Mouse (Mus musculus) brain, embryonic 18.5 days (tissue): ENCODE results near the gene Intu.

ENCODE experiments used
- DNase-seq: peaks from one replicate; pipeline ENCODE4 v3.0.0-alpha.2; 2012; ENCODE audit warnings: low read depth, low spot score

Gene Intu

DNA sequence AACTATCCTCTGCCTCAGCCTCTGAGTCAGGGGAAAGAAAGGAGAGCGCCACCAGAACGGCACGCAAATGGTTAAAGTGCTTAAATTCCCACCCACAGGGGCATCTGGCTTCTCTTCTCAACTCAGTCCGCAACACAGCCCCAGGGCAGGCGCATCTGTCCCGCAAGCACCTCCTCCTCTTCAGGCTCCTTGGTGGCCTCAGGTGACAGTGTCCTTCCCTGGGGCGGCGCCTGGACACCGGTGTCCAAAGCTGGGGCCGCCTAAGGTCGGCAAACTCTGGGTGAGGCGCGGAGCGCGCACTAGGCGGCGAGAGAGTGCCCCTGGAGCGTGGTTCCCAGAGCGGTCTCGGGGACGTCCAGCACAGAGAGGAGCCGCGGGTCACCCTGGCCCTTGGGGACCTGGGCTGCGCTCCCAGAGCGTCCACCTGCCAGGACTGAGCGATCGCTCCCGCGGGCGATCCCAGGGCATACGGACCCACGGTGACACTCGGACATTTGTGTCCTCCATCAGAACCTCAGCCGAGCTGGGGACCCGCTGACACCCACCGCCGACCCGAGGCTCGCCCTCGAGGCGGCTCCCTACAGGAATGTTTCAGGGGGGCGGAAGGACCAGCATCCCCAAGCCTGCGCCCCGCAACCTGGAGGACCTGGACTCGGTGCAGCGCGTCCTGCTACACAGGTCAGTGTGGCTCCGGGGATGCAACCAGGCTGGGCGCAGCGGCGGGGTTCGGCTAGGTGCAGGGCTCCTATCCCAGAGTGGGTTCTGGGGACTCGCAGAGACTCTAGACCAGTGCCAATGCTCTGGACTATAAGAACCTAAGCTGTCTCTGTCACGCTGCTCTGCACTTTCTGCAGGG lies at the start of gene Intu:
Gene Intu (plus strand): TSS at position 1 of the 856 bp plus-strand sequence.
- DNase-seq = no peak

- no peak for DNase-seq
Observed at GRCm38 (mm10) chr3:40483221-40483654, 47.8 kb upstream of the Intu start.

GRCm38 (mm10) chr3:40487381-40487780 lies 43.7 kb upstream of the Intu start:
- no peak for DNase-seq

DNA sequence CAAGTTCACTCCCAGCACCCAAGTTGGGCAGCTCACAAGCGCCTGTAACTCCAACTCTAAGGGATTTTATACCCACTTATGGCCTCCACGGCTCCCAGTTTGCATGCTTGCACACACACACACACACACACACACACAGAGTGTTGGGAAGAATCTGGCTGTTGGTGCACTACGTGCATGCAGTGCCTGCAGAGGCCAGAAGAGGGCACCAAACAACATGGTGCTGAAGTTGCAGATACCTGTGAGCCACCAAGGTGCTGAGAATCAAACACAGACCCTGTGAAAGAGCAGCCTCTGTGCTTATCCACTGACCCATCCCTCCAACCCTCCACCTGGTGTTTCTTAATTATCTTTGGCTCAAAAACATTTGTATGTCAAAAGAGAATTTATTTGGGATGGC lies 39.3 kb upstream of the Intu start:
- DNase-seq = no peak

DNA sequence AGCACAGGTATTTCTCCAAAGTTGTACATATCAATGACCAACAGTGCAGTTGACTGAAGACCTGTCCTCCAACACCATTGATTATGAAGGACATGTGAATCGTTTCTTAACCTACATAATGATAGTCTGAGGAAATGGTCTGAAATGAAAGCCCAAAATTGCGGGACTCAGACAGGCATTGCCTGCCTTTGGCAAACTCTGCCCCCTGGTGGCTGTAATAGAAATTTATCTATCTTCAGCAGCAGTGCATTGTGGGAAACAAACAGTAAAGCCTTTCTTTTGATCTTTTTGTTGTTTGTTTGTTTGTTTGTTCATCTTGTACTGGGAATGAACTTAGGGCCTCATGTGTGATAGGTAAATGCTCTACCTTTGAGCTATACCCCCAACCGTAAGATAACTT lies 32.2 kb upstream of the Intu start:
- no peak for DNase-seq

DNA sequence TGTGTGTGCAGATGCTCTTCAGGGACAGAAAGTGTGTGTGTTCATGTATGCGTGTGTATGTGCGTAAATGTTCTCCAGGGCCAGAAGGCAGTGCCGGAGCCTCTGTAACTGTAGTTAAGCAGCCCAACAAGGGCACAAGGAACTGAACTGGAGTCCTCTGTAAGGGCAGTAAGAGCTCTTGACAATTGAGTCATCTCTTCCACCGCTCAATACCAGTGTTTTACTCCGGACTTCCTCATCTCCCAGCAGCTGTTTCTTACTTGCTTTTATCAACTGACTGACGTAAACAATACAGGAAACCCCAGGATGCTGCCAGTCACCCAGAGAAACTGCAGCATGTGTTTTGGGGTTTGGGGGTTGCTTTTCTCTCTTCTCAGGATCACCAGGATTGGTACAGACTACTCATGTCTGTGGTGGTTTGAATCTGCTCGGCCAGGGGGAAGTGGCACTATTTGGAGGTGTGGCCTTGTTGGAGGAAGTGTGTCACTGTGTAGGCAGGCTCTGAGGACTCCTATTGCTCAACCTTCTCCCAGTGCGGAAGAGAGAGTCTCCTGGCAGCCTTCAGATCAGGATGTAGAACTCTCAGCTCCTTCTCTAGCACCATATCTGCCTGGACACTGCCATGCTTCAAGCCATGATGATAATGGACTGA lies 30.8 kb upstream of the Intu start:
- DNase-seq = no peak

DNA sequence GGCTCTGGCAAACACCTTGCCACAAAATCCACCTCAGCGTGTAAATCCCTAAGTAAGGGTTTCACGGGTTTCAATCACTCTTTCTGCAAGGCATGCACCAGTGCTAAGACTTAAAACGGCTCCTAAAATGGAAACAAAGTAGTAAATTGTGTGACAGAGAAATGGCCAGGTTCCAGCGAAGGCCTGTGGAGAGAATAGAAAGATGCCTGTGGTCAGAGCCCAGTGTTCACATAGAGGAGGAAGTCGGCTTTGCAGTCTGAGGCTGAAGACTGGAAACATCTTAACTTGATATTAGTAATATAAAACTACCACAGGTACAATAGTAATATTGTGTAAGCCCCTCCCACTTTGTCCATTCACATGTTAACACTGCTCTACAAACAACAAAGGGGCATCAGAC lies 26.7 kb upstream of the Intu start:
- no peak for DNase-seq

DNA sequence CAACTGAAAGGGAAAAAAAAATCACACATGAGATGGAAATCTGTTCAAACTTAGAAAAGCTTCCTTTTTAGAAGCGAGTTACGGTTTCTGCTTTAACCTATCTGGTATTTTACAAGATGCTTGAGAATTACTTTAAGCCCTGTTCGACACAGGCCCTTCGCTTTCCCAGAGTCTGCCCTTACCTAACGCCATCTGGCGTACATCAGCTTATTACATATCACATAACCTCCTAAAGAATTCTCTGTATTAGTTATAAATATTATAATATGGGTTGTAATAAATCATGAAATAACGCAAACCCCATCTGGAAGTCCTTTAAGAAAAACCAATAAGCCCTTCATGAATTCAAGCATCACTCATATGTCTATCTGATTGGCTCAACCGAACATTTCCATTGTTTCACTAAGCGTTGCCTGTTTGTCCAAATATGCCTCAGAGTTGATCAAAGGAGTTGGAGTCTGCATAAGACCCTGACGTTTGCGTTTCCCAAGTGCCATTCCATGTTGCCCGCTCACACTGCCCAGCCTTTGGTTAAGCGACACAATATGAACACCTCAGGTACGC lies 25.6 kb upstream of the Intu start:
- no peak for DNase-seq

DNA sequence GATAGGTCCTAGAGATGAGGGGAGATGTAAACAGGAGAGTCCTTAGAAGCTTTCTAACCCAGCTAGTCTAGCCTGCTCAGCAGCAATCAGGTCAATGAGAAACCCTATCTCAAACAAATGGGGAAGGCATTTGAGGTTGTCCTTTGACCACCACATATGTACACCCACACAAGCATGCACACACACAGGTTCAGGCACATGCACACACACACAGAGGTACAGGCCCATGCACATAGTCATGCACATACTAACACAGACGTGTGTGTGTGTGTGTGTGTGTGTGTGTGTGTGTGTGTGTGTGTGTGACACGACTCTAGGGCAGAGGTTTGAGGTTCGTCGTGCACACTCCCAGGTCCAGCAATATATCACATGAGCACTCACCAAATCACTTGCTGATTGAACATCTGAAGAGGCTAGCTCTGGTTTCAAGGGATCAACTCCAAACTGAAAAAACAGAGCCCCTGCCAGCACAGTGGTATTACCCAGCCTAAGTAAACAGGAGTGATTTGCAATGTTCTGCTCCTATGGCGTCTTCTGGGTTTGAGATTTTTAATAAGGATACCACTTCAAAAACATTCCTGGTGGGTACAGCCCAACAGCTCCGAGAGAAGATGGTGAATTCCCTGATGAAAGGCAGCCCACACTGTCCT lies 22.0 kb upstream of the Intu start:
- DNase-seq = no peak

DNA sequence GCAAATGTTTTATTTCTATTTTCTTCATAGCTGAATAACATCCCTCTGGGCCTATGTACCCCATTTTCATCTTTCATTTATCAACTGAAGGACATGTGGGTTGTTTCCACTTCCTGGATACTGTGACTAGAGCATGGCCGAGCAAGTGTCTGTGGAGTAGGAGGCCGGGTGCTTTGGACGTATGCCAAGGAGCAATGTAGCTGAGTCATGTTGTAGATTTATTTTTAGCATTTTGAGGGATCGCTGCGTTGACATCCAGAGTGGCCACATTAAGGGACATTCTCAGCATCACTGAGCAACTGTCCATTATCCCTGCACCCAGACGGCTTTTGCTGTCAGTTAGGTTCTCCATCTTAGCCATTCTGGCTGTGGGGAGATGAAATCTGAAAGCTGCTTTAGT lies 20.5 kb upstream of the Intu start:
- no peak for DNase-seq

DNA sequence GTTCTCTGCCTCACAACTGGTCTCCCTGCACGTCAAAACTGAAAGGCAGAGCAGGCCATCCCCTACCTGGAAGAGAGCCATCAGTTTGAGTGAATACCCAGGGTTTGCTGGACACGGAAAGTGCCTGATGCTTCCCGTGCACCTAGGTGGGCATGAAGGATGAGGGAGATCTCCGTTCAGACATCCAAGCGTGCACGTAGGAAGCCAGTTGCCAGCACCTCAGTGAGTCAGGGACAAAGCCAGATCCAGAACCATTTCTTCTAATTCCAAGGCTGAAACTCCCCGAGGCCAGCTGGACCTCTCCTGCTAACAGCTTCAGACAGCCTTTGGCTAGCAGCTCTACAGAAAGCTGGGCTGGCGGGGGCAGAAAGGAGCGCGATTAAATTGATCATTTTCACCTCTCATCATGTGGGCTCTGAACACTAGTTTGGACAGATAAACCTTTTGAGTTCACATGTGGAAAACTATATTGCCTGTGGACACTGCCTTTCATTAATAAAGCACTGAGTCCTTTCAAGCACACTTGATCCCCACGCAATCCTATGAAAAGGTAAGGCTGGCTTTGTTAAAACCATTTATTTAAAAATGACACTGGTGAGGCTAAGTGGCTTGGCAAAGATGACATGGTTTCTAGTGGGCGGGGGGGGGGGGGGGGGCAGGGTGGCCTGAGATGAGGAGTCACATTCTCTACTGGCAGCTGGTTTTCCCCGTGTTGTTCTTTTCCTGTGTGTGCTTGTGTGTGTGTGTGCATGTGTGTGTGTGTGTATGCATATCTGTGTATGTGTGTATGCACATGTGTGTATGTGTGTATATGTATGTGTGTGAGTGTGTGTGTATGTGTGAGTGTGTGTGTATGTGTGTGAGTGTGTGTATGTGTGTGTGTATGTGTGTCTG lies 17.9 kb upstream of the Intu start:
- DNase-seq = no peak

DNA sequence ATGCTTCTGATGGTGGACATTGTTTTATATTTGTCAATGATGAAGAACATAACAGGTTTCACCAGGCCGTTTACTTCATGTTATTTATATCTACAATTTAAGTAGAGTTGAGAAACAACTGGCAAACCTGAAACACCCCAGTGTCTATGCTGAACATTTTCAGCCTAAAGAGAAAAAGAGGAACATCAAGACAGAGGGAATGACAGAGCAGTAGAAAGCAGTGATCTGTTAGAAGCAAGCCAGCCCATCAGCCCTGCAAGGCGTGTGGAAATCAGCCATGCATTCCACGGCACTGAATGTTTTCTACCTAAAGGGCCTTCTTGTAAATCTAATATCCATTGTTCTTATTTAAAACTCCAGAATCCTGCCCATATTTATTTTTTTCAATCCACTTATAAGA lies 12.8 kb upstream of the Intu start:
- no peak for DNase-seq

DNA sequence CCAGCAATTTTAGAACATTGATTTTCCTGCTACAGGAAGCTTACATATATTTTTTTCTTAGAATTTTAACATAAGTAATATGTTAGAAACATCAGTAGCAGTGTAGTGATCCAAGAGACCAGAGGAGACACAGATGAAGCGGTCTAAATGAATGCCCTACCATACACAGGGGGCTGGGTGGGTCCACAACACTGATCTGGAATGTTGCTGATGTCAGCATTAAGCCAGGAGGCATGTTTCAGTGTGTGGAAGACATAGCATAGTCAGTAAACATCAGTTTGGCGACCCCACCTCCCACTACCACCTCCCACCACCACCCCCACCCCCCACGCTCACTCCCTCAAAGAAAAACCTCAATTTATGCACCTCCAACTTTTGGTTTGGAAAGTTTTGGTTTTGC lies 11.5 kb upstream of the Intu start:
- no peak for DNase-seq

DNA sequence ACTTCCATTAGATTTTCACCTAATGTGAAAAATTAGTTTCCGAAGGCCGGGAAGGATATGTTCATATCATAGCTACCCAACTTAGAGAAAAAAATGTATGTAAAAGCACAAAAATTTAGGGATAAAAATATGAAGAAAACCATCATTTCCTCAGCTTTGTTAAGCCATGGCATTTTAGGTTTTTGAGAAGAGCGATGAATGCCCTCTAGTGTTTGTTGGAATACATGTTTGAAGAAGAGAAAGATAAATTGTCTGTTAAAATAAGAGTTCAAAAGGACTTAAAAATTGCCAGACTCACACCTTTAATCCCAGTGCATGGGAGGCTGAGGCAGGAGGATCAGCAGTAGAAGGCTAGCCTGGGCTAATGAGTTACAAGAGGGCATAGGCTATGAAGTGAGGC lies 10.5 kb upstream of the Intu start:
- DNase-seq = no peak

DNA sequence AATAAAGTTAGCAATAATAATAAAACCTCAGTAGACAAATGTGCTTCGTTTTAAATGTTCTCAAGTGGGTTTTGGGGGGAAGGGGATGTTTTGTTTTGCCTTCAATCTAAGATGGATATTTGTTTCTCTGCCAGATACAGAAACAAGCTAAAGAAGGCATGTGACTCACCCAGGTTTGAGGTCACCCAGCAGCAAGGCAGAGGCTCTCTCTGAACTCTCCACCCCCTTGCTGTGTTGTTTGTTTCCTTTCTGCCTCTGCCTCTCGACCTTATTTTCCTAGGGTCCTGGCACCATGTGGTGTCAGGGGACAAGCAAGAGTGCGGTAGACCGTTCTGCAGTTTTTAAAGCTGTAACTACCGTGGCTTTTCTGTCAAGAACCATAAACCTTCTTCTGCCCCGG lies 8.6 kb upstream of the Intu start:
- no peak for DNase-seq

DNA sequence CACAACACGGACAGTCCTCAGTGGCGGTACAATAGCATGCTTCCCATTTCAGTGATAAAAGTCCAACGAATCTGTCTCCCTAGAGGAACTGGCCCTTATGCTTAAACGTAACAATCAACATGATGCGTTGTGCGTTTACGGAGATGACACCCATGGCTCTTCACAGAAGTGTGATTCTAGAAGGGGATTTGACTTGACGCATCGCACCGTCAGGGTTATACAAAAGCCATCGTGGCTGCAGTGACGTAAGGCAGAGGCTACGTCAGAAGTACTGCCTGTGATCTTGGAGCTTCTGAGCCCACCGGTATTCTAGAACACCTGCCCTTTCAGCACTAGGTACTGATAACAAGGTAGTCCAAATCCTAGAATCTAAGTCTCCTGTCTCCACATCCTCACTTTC lies 8.2 kb upstream of the Intu start:
- no peak for DNase-seq

DNA sequence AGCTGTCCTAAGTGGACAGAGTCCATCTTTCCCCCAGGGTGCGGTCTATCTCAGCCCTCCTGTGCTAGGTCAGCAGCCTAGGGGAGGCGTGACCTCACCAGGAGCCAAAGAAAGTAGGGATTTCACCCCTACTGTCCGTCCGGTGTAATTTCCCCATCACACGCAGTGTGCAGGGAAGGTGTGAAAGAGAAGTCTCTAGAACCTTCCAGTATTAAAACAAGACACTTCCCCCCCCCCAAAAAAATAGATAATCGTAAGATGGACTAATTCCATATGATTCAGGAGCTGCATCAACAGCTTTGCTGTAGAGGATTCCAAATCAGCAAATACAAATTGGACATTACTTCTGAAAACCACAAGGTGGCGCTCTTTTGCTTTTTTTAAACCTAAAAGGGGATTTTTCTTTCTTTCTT lies 7.7 kb upstream of the Intu start:
- no peak for DNase-seq

- DNase-seq = no peak
Observed at GRCm38 (mm10) chr3:40524841-40525240, 6.2 kb upstream of the Intu start.

DNA sequence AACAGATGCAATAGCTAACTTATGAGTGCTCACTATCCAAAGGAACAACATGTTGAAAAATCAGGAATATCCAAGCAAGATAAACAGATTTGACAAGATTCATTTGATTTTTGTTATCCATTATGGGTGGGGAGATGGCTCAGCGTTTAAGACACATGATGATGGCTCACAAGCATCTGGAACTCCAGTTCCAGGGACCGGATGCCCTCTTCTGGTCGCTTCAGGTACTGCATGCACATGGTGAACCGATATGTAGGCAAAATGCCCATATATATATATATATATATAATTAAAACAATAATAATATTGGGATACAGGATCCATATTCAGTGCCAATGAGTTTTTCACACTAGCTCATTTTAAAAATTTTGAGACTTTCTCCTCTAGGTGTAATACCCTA lies 5.7 kb upstream of the Intu start:
- DNase-seq = no peak

GRCm38 (mm10) chr3:40526095-40526494 lies 5.0 kb upstream of the Intu start:
- DNase-seq = no peak

DNA sequence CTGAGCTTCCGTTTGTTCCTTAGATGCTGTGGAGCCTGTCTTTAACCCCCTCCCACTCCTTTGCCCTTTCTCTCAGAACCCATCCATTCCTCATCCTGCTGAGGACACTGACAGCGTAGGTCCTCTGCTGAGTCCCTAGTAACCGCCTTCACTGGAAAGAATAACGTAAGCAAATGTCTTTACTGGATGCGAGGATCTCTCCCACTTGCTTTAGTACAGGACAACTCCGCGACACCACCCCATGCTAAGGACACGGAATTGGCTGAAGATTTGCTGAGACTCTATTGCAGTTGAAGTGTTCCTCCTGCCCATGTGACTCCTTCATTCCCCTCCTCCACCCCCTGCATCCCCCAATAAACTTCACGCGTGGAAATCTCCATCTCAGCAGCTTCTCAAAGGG lies 3.9 kb upstream of the Intu start:
- no peak for DNase-seq
